Mouse (Mus musculus) ES-E14 (cell line): ENCODE measurements around the gene Dpp3.

ENCODE experiments used
- CHD2 ChIP-seq: IDR thresholded peaks from 2 replicates; pipeline ENCODE4 v1.6.1; 2014; ENCODE audit warnings: mild to moderate bottlenecking, low read depth, low read length, inconsistent platforms
- HCFC1 ChIP-seq: IDR thresholded peaks from 2 replicates; pipeline ENCODE4 v1.6.1; 2012; ENCODE audit warnings: low read length, inconsistent platforms, borderline replicate concordance; ENCODE audit not compliant: insufficient read depth
- MAFK ChIP-seq: IDR thresholded peaks from 2 replicates; pipeline ENCODE4 v1.6.1; 2014; ENCODE audit warnings: mild to moderate bottlenecking, low read depth, low read length, inconsistent platforms; ENCODE audit not compliant: insufficient read depth
- ZC3H11A ChIP-seq: IDR thresholded peaks from 2 replicates; pipeline ENCODE4 v1.6.1; 2012; ENCODE audit warnings: low read depth, mild to moderate bottlenecking, inconsistent platforms, low read length, borderline replicate concordance
- ZNF384 ChIP-seq: IDR thresholded peaks from 2 replicates; pipeline ENCODE4 v1.6.1; 2012; ENCODE audit warnings: low read depth, low read length, inconsistent platforms

DNA sequence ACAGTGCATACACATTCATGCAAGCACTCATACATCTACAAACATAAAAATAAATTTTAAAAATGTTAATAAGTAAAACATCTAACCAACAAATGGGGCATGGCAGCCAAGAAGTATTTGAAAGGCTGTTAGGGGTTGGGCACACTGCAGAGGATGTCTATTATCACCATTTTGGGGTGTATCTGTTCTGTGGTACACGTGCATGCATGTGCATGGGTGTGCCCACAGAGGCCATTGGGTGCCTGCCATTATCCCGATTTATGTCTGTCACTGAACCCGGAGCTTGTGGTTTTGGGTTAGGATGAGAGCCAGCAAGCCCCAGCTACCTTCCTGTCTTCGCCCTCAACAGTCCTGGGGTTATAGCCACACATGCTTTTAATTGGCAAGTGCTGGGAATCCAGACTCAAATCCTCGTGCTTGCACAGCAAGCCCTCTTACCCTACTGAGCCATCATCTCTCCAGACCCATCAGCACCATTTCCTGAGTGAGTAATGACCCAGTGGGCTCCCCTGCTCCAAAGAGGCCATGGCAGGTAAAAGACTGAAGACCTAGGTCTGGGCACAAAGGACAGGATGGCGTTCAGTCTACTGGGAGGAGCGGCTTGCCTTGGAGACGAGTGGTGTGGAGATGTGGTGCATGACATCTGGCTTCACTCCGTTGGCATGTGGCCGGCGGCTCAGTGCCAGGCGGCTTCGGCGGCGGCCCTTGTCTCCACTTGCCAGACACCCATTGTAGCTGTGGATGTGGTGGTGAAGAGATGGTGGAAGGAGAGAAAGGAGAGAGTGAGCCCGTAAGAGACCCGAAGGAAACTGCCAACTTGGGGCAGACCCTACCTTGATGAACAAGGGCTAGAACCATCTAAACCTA lies 9.6 kb upstream of the Dpp3 start:
- TF ChIP-seq CHD2 (no peak), ZC3H11A (no peak), MAFK (no peak), ZNF384 (no peak), HCFC1 (no peak)
